Mouse (Mus musculus) right cerebral cortex, adult 2 months (tissue): ENCODE data around the gene Cfap57.
"Not testable (repeated sequence)": the region's sequence is repeated elsewhere in the genome, so short reads cannot be mapped to it uniquely, and the experiment has no call there.

Experiments
- DNase-seq, 2 experiments: peaks; one replicate each; pipeline ENCODE4 v3.0.0; 2021 to 2022; ENCODE audit warnings: low spot score in 2 of 2

The Cfap57 gene

GRCm38 (mm10) chr4:118518208-118518607 lies 102.4 kb downstream of the Cfap57 start:
- no peak for DNase-seq

GRCm38 (mm10) chr4:118517497-118518146 lies 103.0 kb downstream of the Cfap57 start:
- DNase-seq = no peak

GRCm38 (mm10) chr4:118516699-118517496 lies 103.7 kb downstream of the Cfap57 start:
- no peak for DNase-seq

GRCm38 (mm10) chr4:118509050-118509449 lies 111.5 kb downstream of the Cfap57 start:
- no peak for DNase-seq

- not testable (repeated sequence) for DNase-seq
These were observed 113.4 kb downstream of the Cfap57 start for GRCm38 (mm10) chr4:118507171-118507570.

GRCm38 (mm10) chr4:118505551-118505950 lies 115.0 kb downstream of the Cfap57 start:
- no peak for DNase-seq
